Mouse (Mus musculus) kidney, postnatal 0 days (tissue): Measurements from ENCODE around the gene Sorcs3. TPM values are rescaled to one million over a fixed set of nuclear protein-coding genes. Genes with fewer than 3 reads are reported as not detected.

ENCODE experiments used
- ATAC-seq: fragments of 200-750 bp; cut with Nextera tagmentation; replicated peaks from 2 replicates; pipeline ENCODE4 v1.8.0; 2017; ENCODE audit warnings: low read depth, moderate number of reproducible peaks, moderate TSS enrichment, moderate library complexity; ENCODE audit not compliant: low FRiP score
- DNase-seq: peaks from one replicate; pipeline ENCODE4 v3.0.0-alpha.2; 2016; ENCODE audit warnings: low spot score
- H3K27ac ChIP-seq: fragments of 300-500 bp; sonication (generic); 2 replicates; pipeline ENCODE4 v1.5.1; 2014; ENCODE audit warnings: mild to moderate bottlenecking
- H3K27me3 ChIP-seq: fragments of 300-500 bp; sonication (generic); 2 replicates; pipeline ENCODE4 v1.6.1; 2014; ENCODE audit warnings: low read length, mixed read lengths; ENCODE audit not compliant: insufficient read depth
- H3K36me3 ChIP-seq: fragments of 300-500 bp; sonication (generic); 2 replicates; pipeline ENCODE4 v1.6.1; 2014; ENCODE audit warnings: low read length, mixed read lengths; ENCODE audit not compliant: insufficient read depth
- H3K4me1 ChIP-seq: fragments of 300-500 bp; sonication (generic); replicated peaks from 2 replicates; pipeline ENCODE4 v1.6.1; 2014; ENCODE audit warnings: antibody characterized with exemption, low read length, mixed read lengths; ENCODE audit not compliant: insufficient read depth
- H3K4me2 ChIP-seq: fragments of 300-500 bp; sonication (generic); 2 replicates; pipeline ENCODE4 v1.6.1; 2014; ENCODE audit warnings: mild to moderate bottlenecking, low read length, moderate library complexity, mixed read lengths
- H3K4me3 ChIP-seq: fragments of 300-500 bp; sonication (generic); replicated peaks from 2 replicates; pipeline ENCODE4 v1.5.1; 2014; ENCODE audit warnings: low read depth, low read length
- H3K9ac ChIP-seq: fragments of 300-500 bp; sonication (generic); 2 replicates; pipeline ENCODE4 v1.6.1; 2014; ENCODE audit warnings: low read depth, low read length
- H3K9me3 ChIP-seq: fragments of 300-500 bp; sonication (generic); replicated peaks from 2 replicates; pipeline ENCODE4 v1.6.1; 2016; ENCODE audit warnings: low read length, inconsistent platforms, mixed read lengths
- CTCF ChIP-seq: IDR thresholded peaks from 2 replicates; pipeline ENCODE4 v1.5.1; 2016; ENCODE audit warnings: antibody characterized with exemption, low read depth, mild to moderate bottlenecking, moderate library complexity
- WGBS: fragments of 180-500 bp; shearing (Covaris S2); extraction: QIAGEN DNeasy Blood & Tissue Kit; methylation state at CpG from one replicate; pipeline ENCODE4 v1.1.7; 2014; 5-methylcytosine and 5-hydroxymethylcytosine counted together
- polyA plus RNA-seq: library from polyadenylated mRNA; unstranded; fragments of >200 nt; fragmentation: Nextera tagmentation; extraction: Ambion mirVana; gene quantifications from 2 replicates; pipeline ENCODE4 v1.2.1, GENCODE M21; 2015

Gene Sorcs3
- polyA plus RNA-seq, 1 experiment from 2014 or later, result 0.93 TPM

DNA sequence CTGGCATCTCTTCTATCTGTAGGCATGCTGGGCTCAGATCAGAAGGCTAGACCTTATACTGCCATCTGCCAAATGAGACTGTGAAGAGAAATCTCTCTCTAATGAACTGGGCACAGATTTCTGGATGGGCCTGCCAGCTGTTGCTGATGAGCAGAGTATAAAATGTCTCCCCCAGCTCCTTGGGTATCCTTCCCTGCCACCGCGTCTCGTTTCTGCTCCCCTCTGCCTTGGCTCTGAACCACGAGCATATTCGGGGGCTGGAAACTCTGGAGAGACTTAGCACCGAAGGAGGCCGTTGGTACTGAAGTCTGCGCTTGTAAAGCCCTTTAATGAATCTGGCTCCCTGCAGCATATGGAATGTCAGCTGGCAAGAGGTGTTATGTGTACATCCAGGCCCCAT, 74.4 kb downstream of the Sorcs3 start:
- TF ChIP-seq CTCF, result no peak
- no peak overlapping the region for H3K4me2 ChIP-seq
- H3K4me3 ChIP-seq, result no peak overlapping the region
- no peak overlapping the region for H3K27ac ChIP-seq
- no peaks in the 10 kb centered on the region for H3K36me3 ChIP-seq
- H3K4me1 ChIP-seq, result no peaks in the 10 kb centered on the region
- DNase-seq, result no peak
- 76% methylated on average over 8 of the region's 8 CpGs for WGBS
- H3K27me3 ChIP-seq, result no peaks in the 10 kb centered on the region
- no peak overlapping the region for H3K9ac ChIP-seq
- ATAC-seq, result no peak
- H3K9me3 ChIP-seq, result no peaks in the 10 kb centered on the region

DNA sequence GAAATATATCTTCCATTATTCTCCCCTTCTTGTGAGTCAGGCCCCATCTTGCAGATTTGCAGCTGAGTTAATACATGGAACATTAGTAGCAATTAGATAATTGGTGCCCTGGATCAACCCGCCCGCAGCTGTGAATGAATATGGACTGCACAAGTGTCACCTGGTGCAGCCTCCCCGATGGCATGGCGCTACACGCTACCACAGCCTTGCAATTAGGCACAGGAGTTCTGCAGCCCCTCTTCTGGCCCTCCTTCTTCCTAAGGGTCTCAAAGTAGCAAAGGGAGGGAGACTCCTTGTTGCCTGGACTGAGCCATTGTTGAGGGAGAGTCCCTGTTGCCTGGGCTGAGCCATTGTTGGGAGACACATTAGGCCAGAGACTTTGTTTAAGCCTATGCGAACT, 76.4 kb downstream of the Sorcs3 start:
- ATAC-seq (no peak), DNase-seq (no peak)
- Histone ChIP-seq H3K36me3 (no peaks in the 10 kb centered on the region), H3K4me1 (no peaks in the 10 kb centered on the region), H3K4me2 (no peak overlapping the region), H3K27ac (no peak overlapping the region), H3K9ac (no peak overlapping the region), H3K4me3 (no peak overlapping the region), H3K27me3 (no peaks in the 10 kb centered on the region), H3K9me3 (no peaks in the 10 kb centered on the region)
- TF ChIP-seq CTCF, result no peak
- WGBS, result 86% methylated on average over 6 of the region's 6 CpGs

DNA sequence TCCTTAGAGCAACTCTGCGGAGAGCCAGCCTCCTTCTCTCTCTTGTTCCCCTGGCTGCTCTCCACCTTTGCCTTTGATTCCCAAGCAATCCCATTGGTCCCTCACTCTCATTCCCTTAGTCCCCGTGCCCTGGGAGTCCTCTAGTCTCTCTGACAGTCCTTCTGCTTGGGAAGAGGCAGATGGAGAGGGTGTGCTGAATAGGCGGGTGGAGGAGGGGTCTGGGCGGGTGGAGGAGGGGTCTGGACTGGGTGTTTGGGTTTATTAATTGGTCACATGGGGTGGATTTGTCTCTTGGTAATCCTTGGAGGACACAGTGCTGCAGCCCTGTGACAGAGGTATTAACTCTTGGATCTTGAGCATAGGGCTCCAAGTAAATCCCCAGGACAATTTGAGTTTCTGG, 77.4 kb downstream of the Sorcs3 start:
- no peaks in the 10 kb centered on the region for H3K4me1 ChIP-seq
- no peak for DNase-seq
- no peaks in the 10 kb centered on the region for H3K36me3 ChIP-seq
- no peaks in the 10 kb centered on the region for H3K9me3 ChIP-seq
- no peak overlapping the region for H3K4me3 ChIP-seq
- no peak overlapping the region for H3K4me2 ChIP-seq
- no peak overlapping the region for H3K27ac ChIP-seq
- TF ChIP-seq CTCF, result no peak
- no peaks in the 10 kb centered on the region for H3K27me3 ChIP-seq
- no peak overlapping the region for H3K9ac ChIP-seq
- WGBS, result 49% methylated on average over 4 of the region's 4 CpGs
- ATAC-seq, result no peak

DNA sequence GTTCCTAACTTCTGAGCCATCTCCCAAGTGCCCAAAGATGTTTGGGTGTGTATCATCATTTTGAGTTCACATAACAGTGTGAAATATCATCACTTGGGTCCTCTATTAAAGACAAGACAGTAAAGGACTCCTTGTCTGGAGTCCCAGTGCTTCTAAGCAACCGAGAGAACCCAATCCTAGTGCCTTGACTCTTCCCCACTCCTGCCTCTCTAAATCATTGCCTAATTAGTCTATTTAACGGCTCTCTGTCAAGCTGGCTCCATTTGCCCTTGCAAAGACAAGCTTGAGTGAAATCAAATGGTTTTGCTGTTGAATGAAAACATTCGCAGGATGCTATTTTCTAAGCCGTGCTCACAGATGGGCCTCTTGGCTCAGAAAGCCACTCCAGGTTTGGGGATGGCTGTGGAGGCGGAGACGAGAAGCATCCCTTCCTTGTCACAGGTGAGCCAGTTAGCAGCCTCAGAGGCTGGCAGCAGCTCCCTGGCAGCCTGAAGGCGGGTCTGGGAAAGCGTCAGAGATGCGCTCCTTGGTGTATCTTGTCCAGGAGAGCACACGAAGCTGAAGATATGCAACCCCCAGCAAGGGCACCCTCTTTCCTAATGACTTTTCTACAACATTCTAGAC, 79.9 kb downstream of the Sorcs3 start:
- Histone ChIP-seq H3K27me3 (no peaks in the 10 kb centered on the region), H3K4me1 (no peaks in the 10 kb centered on the region), H3K9me3 (no peaks in the 10 kb centered on the region), H3K4me3 (no peak overlapping the region), H3K4me2 (no peak overlapping the region), H3K27ac (no peak overlapping the region), H3K36me3 (no peaks in the 10 kb centered on the region), H3K9ac (no peak overlapping the region)
- DNase-seq, result peak; percentile 71
- TF ChIP-seq CTCF, result no peak
- WGBS, result 44% methylated on average over 10 of the region's 10 CpGs
- no peak; the same call in 1 of the 2 replicates for ATAC-seq

DNA sequence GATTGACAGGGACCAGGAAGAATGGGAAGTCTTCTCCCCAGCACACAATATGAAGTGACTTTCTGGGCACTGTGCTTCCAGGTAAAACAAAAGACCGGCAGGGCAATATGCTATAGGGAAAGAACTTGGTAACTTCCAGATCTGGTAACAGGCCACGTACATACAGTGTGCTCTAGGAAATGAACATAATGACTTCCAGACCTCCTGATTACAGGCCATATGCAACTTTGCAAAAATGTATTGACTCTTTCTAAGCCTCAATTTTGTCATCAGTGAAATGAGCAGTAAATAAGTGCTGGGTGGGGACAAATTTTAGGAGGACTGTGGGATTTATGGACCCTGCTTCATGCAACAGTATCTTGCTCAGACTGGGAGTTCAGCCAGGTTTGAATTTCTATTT, 88.4 kb downstream of the Sorcs3 start:
- H3K27ac ChIP-seq, result no peak overlapping the region
- DNase-seq (no peak), ATAC-seq (no peak)
- WGBS, result 88% methylated on average over 2 of the region's 2 CpGs
- H3K9ac ChIP-seq, result no peak overlapping the region
- no peaks in the 10 kb centered on the region for H3K4me1 ChIP-seq
- H3K4me2 ChIP-seq, result no peak overlapping the region
- no peak for TF ChIP-seq CTCF
- H3K9me3 ChIP-seq, result no peaks in the 10 kb centered on the region
- H3K27me3 ChIP-seq, result no peaks in the 10 kb centered on the region
- no peak overlapping the region for H3K4me3 ChIP-seq
- no peaks in the 10 kb centered on the region for H3K36me3 ChIP-seq

DNA sequence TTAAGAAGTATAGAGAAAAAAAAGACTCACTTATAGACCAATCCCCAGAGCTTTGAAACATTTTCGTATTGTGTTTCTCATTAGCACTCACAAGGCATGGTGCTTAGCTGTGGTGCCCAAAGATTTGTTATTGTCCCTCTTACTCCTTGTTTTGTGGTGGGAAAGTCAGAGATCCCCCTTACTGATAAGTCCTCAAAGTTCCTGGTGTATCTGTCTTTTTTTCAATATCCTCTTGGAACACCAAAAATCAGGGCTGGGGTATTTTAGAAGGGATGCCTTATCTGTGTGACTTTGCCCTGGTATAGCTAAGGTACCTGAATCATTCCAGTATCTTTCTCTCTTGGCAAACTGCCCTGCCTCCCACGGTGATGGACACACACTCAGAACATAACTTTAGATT, 92.6 kb downstream of the Sorcs3 start:
- no peak for TF ChIP-seq CTCF
- Histone ChIP-seq H3K4me1 (no peaks in the 10 kb centered on the region), H3K27ac (no peak overlapping the region), H3K4me3 (no peak overlapping the region), H3K4me2 (no peak overlapping the region), H3K9me3 (no peaks in the 10 kb centered on the region), H3K36me3 (no peaks in the 10 kb centered on the region), H3K27me3 (no peaks in the 10 kb centered on the region), H3K9ac (no peak overlapping the region)
- no peak for DNase-seq
- WGBS, result 73% methylated on average over 2 of the region's 2 CpGs
- no peak for ATAC-seq
